Mouse (Mus musculus) hindbrain, embryonic 15.5 days (tissue): ENCODE data around the gene Il1b. TPM values are rescaled to one million over a fixed set of nuclear protein-coding genes. Genes with fewer than 3 reads are reported as not detected.

Experiments
- ATAC-seq: fragments of 200-750 bp; cut with Nextera tagmentation; 2 replicates; pipeline ENCODE4 v1.8.0; 2017; ENCODE audit warnings: low read depth, moderate number of reproducible peaks, moderate TSS enrichment; ENCODE audit not compliant: low FRiP score
- H3K27ac ChIP-seq: fragments of 300-500 bp; sonication (generic); replicated peaks from 2 replicates; pipeline ENCODE4 v1.5.1; 2015; ENCODE audit warnings: mild to moderate bottlenecking, inconsistent platforms
- H3K27me3 ChIP-seq: fragments of 300-500 bp; sonication (generic); 2 replicates; pipeline ENCODE4 v1.6.1; 2015; ENCODE audit warnings: control low read depth, inconsistent platforms
- H3K36me3 ChIP-seq: fragments of 300-500 bp; sonication (generic); 2 replicates; pipeline ENCODE4 v1.6.1; 2015; ENCODE audit warnings: control low read depth, inconsistent platforms
- H3K4me1 ChIP-seq: fragments of 300-500 bp; sonication (generic); replicated peaks from 2 replicates; pipeline ENCODE4 v1.6.1; 2015; ENCODE audit warnings: control low read depth, inconsistent platforms
- H3K4me2 ChIP-seq: fragments of 300-500 bp; sonication (generic); 2 replicates; pipeline ENCODE4 v1.6.1; 2015; ENCODE audit warnings: moderate library complexity, mild to moderate bottlenecking, inconsistent platforms
- H3K4me3 ChIP-seq: fragments of 300-500 bp; sonication (generic); 2 replicates; pipeline ENCODE4 v1.5.1; 2015; ENCODE audit warnings: mild to moderate bottlenecking, inconsistent platforms
- H3K9ac ChIP-seq: fragments of 300-500 bp; sonication (generic); 2 replicates; pipeline ENCODE4 v1.6.1; 2015; ENCODE audit warnings: inconsistent platforms
- H3K9me3 ChIP-seq: fragments of 300-500 bp; sonication (generic); 2 replicates; pipeline ENCODE4 v1.6.1; 2016; ENCODE audit warnings: control low read depth, inconsistent platforms
- WGBS: fragments of 180-500 bp; shearing (Covaris S2); methylation state at CpG from one replicate; pipeline ENCODE4 v1.1.7; 2015; 5-methylcytosine and 5-hydroxymethylcytosine counted together
- polyA plus RNA-seq: library from polyadenylated mRNA; unstranded; fragments of >200 nt; fragmentation: Nextera tagmentation; extraction: Ambion mirVana; gene quantifications from 2 replicates; pipeline ENCODE4 v1.2.1, GENCODE M21; 2015

Il1b gene
- polyA plus RNA-seq, 1 experiment from 2014 or later, result not detected

DNA sequence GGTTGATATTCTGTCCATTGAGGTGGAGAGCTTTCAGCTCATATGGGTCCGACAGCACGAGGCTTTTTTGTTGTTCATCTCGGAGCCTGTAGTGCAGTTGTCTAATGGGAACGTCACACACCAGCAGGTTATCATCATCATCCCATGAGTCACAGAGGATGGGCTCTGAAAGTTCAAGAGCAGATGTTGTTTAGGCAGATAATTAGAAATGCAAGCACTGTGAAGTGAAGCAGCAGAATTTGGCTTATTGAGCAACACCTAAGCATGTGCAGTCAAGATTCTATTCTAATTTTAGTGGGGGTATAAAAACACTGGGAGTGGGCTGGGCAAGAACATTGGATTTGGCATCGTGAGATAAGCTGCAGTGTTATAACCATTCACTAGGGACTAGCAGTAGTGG, 3.7 kb downstream of the Il1b start:
- no peaks in the 10 kb centered on the region for H3K27me3 ChIP-seq
- no peak overlapping the region for H3K4me3 ChIP-seq
- H3K4me2 ChIP-seq, result no peak overlapping the region
- no peak for ATAC-seq
- no peaks in the 10 kb centered on the region for H3K36me3 ChIP-seq
- 85% methylated on average over 5 of the region's 5 CpGs for WGBS
- H3K9ac ChIP-seq, result no peak overlapping the region
- H3K27ac ChIP-seq, result no peak overlapping the region
- no peaks in the 10 kb centered on the region for H3K9me3 ChIP-seq
- no peaks in the 10 kb centered on the region for H3K4me1 ChIP-seq

DNA sequence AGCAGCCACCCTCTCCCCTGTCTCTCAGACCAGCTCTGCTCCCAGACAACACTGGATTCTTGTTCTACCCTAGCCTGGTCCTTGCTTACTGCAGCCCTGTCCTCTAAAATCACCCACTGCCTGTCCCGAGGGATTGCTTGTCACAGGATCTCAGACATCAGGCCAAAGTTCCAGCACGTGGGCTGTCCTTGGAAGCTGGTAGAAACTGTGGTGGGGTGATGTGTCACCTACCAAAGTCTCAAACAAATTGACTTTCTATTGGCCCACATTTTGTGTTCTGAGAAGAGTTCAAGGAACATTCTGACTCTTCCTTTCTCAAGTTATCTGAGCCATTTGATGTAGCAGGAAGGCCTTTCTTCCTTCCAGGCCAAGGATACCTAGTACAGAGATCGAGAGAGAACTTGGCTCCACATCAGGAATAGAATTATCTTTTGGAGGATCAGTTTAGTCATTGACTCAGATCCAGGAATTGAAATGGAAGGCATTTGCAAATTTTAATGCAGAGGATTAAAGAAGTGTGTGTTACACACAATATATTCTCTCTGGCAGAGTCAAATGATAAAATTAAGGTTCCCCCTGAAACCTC, 9.9 kb downstream of the Il1b start:
- H3K4me2 ChIP-seq, result no peak overlapping the region
- no peaks in the 10 kb centered on the region for H3K4me1 ChIP-seq
- ATAC-seq, result no peak
- no peaks in the 10 kb centered on the region for H3K27me3 ChIP-seq
- H3K36me3 ChIP-seq, result no peaks in the 10 kb centered on the region
- H3K27ac ChIP-seq, result no peak overlapping the region
- H3K4me3 ChIP-seq, result no peak overlapping the region
- H3K9ac ChIP-seq, result no peak overlapping the region
- H3K9me3 ChIP-seq, result no peaks in the 10 kb centered on the region
- WGBS, result 87% methylated on average over 3 of the region's 3 CpGs

DNA sequence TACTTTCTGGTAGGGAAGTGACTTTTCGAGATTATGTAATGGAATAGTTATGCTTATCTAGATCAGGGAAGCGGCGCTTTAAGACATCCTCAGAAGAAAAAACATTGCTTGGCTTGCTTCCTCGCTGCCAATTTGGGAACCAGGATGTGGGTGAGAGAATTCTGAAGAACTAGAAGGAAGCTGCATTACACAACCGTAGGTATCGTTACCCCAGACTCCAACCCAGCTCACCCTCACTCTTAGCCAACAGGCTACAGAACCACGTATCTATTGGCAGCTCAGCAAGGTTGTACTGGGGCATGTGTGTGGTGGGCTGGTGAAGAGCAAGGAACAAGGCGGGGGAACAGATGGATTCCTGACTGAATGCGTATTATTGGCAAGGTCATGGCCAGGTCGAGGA, 10.7 kb downstream of the Il1b start:
- Histone ChIP-seq H3K4me1 (no peaks in the 10 kb centered on the region), H3K27ac (no peak overlapping the region), H3K27me3 (no peaks in the 10 kb centered on the region), H3K4me2 (no peak overlapping the region), H3K36me3 (no peaks in the 10 kb centered on the region), H3K9ac (no peak overlapping the region), H3K9me3 (no peaks in the 10 kb centered on the region), H3K4me3 (no peak overlapping the region)
- ATAC-seq, result no peak
- 90% methylated on average over 10 of the region's 10 CpGs for WGBS

DNA sequence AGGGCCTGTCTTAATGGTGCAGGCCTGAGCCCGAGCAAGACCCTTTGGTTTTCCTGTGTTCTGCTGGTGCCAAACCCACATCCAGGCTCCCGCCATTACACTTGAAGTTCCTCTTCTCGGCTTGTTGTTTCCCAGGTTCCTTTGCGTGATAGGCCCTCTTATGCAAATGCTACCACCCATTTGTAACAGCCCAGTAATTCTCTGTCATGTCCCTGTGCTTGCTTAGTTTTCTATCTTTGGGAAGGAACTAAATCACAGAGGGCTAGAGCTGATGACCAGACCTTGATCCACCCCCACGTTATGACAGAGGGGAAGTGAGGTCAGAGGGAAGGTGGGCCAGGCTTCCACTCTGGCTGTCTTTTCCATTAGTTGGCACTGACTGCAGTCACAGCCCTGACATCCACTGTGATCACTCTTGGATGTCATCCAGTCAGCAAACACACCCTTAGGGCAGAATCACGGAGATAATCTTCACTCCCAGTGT, 32.8 kb downstream of the Il1b start:
- H3K27me3 ChIP-seq, result no peaks in the 10 kb centered on the region
- no peak overlapping the region for H3K4me3 ChIP-seq
- H3K4me2 ChIP-seq, result no peak overlapping the region
- no peak for ATAC-seq
- H3K9ac ChIP-seq, result no peak overlapping the region
- no peak overlapping the region for H3K27ac ChIP-seq
- WGBS, result 80% methylated on average over 6 of the region's 6 CpGs
- H3K36me3 ChIP-seq, result no peaks in the 10 kb centered on the region
- no peaks in the 10 kb centered on the region for H3K9me3 ChIP-seq
- H3K4me1 ChIP-seq, result no peaks in the 10 kb centered on the region

DNA sequence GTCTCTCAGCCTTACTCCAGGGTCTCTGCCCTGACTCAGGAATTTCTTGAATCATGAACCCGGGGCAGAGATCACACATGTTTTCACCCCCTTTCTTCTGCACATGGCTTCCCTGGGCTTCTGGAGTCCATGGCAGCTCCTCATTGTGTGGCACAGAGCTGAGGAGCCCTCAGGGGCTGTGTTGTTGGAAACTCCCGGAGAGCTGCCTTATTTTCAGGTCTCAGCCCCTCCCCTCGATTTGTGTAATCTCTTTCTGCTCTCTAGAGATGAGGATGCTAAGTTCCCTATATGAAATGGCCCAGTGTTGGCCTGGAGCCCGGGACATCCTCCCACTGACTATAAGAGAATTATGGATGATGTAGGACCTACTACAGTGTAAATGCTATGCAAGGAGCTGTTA, 37.5 kb downstream of the Il1b start:
- WGBS, result 57% methylated on average over 4 of the region's 4 CpGs
- no peak overlapping the region for H3K4me2 ChIP-seq
- no peaks in the 10 kb centered on the region for H3K4me1 ChIP-seq
- H3K27ac ChIP-seq, result no peak overlapping the region
- no peaks in the 10 kb centered on the region for H3K9me3 ChIP-seq
- H3K4me3 ChIP-seq, result no peak overlapping the region
- no peaks in the 10 kb centered on the region for H3K36me3 ChIP-seq
- ATAC-seq, result no peak
- H3K27me3 ChIP-seq, result no peaks in the 10 kb centered on the region
- H3K9ac ChIP-seq, result no peak overlapping the region

DNA sequence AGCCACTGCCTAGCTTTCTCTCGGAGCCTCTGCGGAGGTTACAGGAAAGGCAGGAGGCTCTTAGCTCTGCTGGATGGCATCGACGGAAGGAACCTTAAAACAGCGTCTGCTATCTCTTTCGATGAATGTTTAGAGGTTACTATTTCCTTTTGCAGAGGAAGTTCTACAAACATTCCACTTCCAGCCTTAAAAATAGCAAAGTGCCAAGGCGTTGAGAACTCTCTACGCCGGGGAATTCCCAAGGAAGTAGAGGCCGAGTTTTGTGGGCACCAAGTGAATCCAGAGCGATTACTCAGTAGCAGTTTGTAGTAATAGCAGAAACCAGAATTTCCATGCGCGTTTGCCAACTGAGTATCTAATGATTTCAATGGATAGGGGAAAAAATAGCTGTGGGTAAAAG, 40.4 kb downstream of the Il1b start:
- no peak overlapping the region for H3K4me3 ChIP-seq

DNA sequence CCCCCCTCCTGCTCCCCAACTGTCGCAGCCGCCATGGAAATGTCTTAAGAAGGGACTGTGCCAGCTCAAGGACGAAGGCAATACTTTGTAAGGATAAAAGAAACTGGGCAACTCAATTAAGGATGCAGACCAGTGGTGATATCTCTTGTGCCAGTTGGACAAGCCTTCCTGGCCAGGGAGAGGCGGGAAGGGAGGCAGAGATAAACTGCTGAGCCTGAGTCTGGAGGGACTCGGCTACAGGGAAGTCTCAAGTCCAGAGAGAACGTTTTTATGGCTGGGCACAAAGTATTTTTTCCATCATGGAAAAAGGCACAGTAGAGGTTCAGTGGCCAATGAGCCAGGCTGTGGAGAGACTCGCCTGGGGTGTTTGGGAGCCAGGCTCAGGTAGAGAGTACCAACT, 40.9 kb downstream of the Il1b start:
- 74% methylated on average over 7 of the region's 7 CpGs for WGBS

More for the DNA sequence above, 40.4 kb downstream of the Il1b start:
- 85% methylated on average over 13 of the region's 13 CpGs for WGBS
- Histone ChIP-seq H3K27me3 (no peaks in the 10 kb centered on the region), H3K9me3 (0 out of 2 replicates have a peak, but pooled peaks cover under 1% of the 10 kb centered on the region), H3K9ac (no peak overlapping the region), H3K36me3 (no peaks in the 10 kb centered on the region), H3K4me2 (no peak overlapping the region), H3K27ac (no peak overlapping the region), H3K4me1 (no peaks in the 10 kb centered on the region)
- ATAC-seq, result no peak

DNA sequence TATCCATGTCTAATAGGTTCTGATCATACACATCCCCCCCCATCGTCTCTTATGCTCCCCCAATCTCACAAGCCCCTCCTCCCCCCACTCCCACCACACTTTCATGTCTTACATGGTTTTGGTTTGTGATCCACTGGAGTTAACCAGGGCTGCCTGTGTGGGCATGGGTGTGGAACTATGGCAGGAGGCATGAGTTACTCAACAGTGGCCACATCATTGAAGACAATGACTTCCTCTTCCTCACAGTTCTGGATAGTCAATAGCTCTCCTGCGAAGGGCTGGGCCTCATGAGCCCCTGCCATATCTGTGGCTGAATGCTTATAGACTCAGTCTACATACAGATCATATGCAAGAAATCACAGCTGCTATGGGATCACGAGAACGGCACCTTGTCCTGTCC, 42.7 kb downstream of the Il1b start:
- Histone ChIP-seq H3K4me3 (no peak overlapping the region), H3K9me3 (0 out of 2 replicates have a peak, but pooled peaks cover 3% of the 10 kb centered on the region), H3K27ac (no peak overlapping the region), H3K9ac (no peak overlapping the region), H3K4me1 (no peaks in the 10 kb centered on the region), H3K27me3 (no peaks in the 10 kb centered on the region), H3K36me3 (no peaks in the 10 kb centered on the region), H3K4me2 (no peak overlapping the region)
- 83% methylated on average over 4 of the region's 4 CpGs for WGBS
- no peak for ATAC-seq

More for the DNA sequence above, 40.9 kb downstream of the Il1b start:
- Histone ChIP-seq H3K27me3 (no peaks in the 10 kb centered on the region), H3K27ac (no peak overlapping the region), H3K9ac (no peak overlapping the region), H3K4me1 (no peaks in the 10 kb centered on the region), H3K36me3 (no peaks in the 10 kb centered on the region), H3K4me2 (no peak overlapping the region), H3K9me3 (0 out of 2 replicates have a peak, but pooled peaks cover 3% of the 10 kb centered on the region), H3K4me3 (no peak overlapping the region)
- ATAC-seq, result no peak

DNA sequence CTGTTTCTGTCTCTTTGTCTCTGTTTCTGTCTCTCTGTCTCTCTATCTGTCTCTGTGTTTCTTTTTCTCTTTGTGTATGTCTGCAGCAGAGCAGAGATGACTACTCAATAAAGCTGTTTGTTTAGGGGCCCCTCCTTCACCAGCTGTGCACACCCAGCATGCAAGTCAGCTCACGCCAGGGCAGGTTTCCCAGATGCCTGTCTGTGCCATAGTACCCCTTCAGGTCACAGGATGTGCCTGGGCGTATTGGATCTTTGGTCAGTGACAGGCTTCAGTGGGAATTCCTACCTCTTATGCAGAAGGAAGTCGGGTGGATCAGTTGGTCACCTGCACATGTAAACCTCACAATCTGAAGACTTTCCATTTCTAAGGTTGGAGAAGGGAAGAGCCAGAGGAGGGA, 46.7 kb downstream of the Il1b start:
- no peak for ATAC-seq
- Histone ChIP-seq H3K27me3 (no peaks in the 10 kb centered on the region), H3K4me1 (no peaks in the 10 kb centered on the region), H3K4me3 (no peak overlapping the region), H3K4me2 (no peak overlapping the region), H3K27ac (no peak overlapping the region), H3K9ac (no peak overlapping the region), H3K9me3 (0 out of 2 replicates have a peak, but pooled peaks cover 3% of the 10 kb centered on the region), H3K36me3 (no peaks in the 10 kb centered on the region)
- 85% methylated on average over 3 of the region's 3 CpGs for WGBS

DNA sequence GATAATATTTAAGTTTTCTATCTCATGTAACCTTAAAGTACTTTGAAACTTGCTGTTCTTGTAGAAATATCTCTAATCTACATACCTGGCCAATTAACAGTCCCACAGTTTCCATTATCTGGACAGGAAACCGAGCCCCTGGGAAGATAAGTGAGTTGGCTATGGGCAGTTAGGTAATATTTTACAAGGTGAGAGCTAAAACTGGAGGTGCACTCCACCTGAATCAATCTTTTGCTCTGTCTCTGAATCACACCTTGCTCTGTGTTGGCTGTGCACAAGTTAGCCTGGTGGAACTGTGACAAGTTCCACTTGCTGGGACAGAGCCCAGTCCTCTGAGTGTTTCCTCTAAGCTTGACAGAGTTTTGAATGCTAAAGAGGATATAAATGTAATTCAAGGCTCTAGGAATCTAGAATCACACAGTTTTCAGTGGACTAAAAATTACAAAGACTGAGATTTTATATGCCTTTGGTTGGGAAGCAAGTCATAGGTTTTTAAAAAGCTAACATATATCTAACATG, 48.8 kb downstream of the Il1b start:
- Histone ChIP-seq H3K4me1 (no peaks in the 10 kb centered on the region), H3K27me3 (no peaks in the 10 kb centered on the region), H3K9me3 (0 out of 2 replicates have a peak, but pooled peaks cover 3% of the 10 kb centered on the region), H3K9ac (no peak overlapping the region), H3K4me3 (no peak overlapping the region), H3K36me3 (no peaks in the 10 kb centered on the region), H3K27ac (no peak overlapping the region), H3K4me2 (no peak overlapping the region)
- no peak for ATAC-seq
- 74% methylated on average over 1 of the region's 1 CpGs for WGBS

DNA sequence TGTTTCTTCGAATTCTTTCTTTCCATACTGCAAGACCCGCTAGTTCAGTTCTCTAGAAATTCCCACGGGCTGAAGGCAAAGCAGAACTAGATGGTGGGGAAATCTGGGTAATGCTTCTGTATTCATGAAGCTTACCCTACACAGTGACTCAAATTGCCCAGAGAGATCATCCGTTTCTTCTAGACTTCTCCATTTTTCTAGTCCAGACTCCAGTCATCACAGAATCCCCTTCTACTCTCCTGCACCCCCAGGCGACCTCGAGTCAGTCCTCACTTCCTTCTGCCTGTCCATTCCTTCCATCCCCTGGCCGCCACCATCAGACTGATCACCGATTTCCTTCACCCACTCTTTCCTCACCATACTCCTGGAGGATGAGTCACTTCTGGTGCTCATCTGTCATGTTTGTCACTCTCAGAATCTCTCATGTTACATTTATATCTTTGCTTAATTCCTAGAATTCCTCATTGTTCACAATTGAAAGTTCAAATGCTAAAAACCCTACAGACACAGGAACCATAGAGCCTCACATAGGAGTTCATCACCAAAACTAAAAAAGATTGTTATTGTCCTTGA, 50.8 kb downstream of the Il1b start:
- no peak overlapping the region for H3K4me2 ChIP-seq
- WGBS, result 86% methylated on average over 8 of the region's 8 CpGs
- H3K27ac ChIP-seq, result no peak overlapping the region
- H3K9ac ChIP-seq, result no peak overlapping the region
- H3K9me3 ChIP-seq, result no peaks in the 10 kb centered on the region
- ATAC-seq, result no peak
- H3K27me3 ChIP-seq, result no peaks in the 10 kb centered on the region
- H3K4me1 ChIP-seq, result no peaks in the 10 kb centered on the region
- H3K4me3 ChIP-seq, result no peak overlapping the region
- H3K36me3 ChIP-seq, result no peaks in the 10 kb centered on the region

DNA sequence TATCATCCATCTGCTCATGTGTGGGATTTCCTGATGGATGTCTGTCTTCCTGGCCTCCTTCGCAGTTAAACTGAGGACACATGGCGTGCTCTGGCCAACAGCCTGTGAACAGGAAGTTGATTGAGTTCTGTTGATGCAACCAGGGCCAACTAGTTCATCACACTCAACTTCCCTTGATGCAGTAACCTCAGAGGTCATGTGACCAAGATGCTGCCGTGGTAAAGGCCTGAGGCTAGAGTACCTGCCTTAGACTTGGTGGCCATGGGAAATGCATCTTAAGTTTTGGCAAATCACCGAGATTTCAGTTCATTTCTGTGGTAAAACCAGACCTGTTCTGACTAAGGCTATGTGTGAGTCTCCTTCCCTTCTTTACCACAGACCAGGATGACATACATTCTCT, 55.1 kb downstream of the Il1b start:
- Histone ChIP-seq H3K9ac (no peak overlapping the region), H3K27me3 (no peaks in the 10 kb centered on the region), H3K4me1 (no peaks in the 10 kb centered on the region), H3K4me3 (no peak overlapping the region), H3K27ac (no peak overlapping the region), H3K4me2 (no peak overlapping the region), H3K36me3 (no peaks in the 10 kb centered on the region), H3K9me3 (no peaks in the 10 kb centered on the region)
- 81% methylated on average over 4 of the region's 4 CpGs for WGBS
- ATAC-seq, result no peak
